Mouse (Mus musculus): Measurements from ENCODE around the gene Mfsd14b. TPM values are rescaled to one million over a fixed set of nuclear protein-coding genes. Genes with fewer than 3 reads are reported as not detected.

Mfsd14b gene
- total RNA-seq (2021): 10 to 100 TPM; 44.6 to 47.3 TPM

DNA sequence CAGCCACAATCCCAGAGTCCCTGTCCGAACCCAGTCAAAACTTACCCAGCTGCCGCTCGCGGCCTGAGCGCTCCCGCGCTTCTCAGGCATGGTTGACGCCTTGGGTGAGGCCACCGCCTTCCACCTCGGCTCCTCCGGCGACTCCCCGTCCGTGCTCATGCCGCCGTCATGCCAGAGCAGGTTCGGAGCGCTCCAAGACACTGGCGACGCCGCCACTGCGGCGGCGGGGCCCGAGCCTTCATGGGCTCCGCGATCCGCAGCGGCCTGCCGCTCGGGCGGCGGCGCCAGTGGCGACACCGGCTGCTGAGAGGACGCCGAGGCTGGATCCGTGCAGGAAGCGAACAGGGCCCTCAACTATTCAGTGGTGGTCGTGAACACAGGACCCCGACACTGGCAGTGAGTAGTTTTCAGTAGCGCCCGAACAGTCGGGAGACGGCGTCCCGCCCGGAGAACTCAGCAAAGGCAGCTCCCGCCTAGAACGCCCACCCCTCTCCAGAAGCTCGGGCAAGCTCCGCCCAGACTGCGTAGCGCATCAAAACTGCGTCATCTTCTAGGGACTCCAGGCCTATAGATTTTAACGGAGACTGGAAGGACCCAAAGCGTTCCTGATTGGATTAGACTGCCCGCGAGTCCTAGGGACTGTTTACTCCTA lies at the start of gene Mfsd14b:
Mfsd14b (minus strand) TSS at position 517 of the 652 bp plus-strand sequence.
- peak; percentile 94 to 95 for DNase-seq

GRCm38 (mm10) chr13:65149940-65150339 lies 37.2 kb upstream of the Mfsd14b start, which contains the start of gene Olfr466:
Gene Olfr466 (plus strand): TSS chr13:65150240.
- DNase-seq: no peak

- no peak for DNase-seq
Observed at GRCm38 (mm10) chr13:65137789-65138188, 25.0 kb upstream of the Mfsd14b start, which contains the start of gene Olfr465-ps1. Gene Olfr465-ps1 (plus strand): TSS chr13:65138089.

DNA sequence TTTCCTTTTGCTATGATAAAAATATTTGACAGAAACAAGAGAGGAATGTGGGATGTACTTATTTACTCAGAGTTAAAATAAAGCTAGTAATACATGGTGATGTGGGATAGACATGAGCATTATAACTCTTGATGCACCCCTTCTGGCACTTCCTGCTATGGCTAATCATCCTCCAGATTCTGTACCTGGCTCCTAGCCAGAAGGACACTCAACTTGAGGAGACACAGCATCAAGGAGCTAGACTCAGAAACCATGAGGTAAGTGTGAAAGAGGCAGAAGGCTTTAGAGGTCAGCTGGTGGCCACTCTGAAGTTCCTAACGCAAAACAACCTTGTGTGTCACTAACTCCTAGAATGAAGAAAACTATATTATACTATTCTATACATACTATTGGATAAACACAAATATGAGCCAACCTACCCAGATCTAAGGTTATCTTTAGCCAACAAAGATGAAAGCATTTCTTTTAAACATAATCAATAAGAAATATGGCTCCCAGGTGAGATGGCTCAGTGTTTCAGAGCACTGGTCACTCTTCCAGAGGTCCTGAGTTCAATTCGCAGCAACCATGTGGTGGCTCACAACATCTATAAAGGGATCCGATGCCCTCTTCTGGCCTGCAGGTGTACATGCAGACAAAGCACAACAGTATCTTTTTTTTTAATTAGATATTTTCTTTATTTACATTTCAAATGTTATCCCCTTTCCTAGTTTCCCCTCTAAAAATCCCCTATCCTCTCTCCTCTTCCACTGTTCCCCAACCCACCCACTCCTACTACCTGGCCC lies 14.5 kb upstream of the Mfsd14b start:
- no peak for DNase-seq

DNA sequence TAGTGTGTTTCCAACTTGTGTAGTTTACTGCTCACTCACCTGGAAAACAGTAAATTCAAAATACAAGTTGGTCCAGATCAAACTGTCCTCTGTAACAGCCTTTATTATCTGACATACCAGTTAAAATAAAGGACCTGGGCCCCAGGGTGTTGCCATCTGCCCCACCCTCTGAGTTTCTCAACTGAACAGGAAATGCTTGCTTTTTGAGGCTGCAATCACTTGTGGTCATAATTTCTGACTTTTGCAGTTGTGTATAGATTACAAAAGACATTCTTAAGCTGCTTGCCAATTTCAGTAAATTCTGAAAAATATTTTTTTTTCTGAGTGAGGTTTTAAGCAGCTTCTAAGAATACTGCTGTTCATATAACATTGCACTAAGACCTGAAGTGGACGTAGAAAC lies 9.3 kb upstream of the Mfsd14b start:
- DNase-seq: no peak

GRCm38 (mm10) chr13:65120984-65121383 lies 8.2 kb upstream of the Mfsd14b start:
- no peak for DNase-seq

- DNase-seq: no peak
Observed at GRCm38 (mm10) chr13:65113239-65113638, 464 bp upstream of the Mfsd14b start.

- DNase-seq: no peak
Observed at GRCm38 (mm10) chr13:65111961-65112360, 814 bp downstream of the Mfsd14b start.

- no peak for DNase-seq
Observed at GRCm38 (mm10) chr13:65101232-65101631, 11.5 kb downstream of the Mfsd14b start.

DNA sequence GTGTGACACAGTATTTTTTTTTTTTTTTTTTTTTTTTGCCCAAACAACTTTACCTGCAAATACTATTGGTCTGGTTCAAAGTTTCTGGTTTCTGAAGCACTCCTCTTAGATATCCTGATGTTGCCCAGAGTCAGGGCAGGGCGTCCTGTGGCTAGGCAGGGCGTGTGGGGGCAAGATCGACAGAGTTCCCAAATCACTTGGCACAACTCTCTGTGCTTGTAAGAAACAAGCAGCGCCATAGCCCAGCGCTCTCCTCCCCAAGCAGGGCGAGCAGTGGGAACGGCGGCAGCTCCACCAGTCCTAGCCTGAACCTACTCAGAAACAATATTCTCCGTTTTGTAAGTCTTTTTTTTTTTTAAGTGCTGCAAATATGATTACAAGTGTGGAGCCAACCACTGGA lies 12.1 kb downstream of the Mfsd14b start:
- DNase-seq: no peak

GRCm38 (mm10) chr13:65097018-65097417 lies 15.8 kb downstream of the Mfsd14b start:
- no peak for DNase-seq

- DNase-seq: no peak
Observed at GRCm38 (mm10) chr13:65095923-65096322, 16.9 kb downstream of the Mfsd14b start.

DNA sequence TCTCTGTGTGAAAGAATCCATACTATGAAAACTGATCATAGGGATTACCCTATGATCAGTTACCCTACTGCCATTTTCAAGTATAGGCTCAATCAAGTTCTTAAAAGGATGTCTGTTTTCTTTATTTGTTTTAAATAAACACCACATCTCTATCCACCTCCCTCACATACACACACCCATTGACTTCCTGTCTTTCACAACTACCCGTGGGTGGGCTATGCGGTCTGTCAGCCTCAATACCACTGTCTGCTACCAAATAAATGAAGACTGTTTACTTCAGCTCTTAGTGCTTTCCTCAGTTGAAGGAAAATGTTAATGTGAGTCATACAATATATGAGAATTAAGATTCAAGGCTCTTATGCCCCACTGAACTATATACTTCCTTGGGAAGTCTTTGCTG lies 42.8 kb downstream of the Mfsd14b start:
- DNase-seq: no peak

- DNase-seq: no peak
Observed at GRCm38 (mm10) chr13:65052660-65053059, 60.1 kb downstream of the Mfsd14b start, which contains the start of gene Prss47. Gene Prss47 (minus strand): TSS chr13:65052760.

GRCm38 (mm10) chr13:65035057-65035456 lies 77.7 kb downstream of the Mfsd14b start:
- DNase-seq: no peak

DNA sequence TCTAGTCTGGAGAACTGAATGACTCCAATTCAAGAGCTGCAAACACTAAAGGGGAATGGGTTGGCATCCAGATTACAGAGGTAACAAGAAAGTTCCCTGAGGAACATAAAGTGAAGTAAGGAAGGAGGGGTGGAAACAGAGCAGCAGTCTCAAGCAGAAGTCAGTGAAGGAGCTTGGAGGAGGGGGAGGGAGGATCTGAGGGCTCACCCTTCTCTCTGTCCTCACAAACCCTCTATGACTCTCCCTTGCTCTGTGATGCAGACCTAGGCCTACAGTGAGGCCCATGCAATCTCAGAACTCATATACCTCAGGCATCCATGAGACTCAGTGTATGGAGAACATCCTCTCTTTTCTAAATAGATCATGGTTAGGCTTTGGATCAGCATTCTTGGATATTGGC lies 80.0 kb downstream of the Mfsd14b start, which contains the start of gene Spata31d1c:
Spata31d1c (plus strand) TSS at position 301 of the 400 bp plus-strand sequence.
- no peak for DNase-seq

Other genes with a start within 250 kb of the Mfsd14b start
- gene Cntnap3, start 209.0 kb downstream of the Mfsd14b start, total RNA-seq (2021): 1 to 10 TPM; 2.0 to 2.7 TPM
- gene Spata31, start 195.6 kb downstream of the Mfsd14b start, total RNA-seq (2021): not detected
- not detected for gene Spata31d1c, start 79.9 kb downstream of the Mfsd14b start, total RNA-seq (2021)
- gene Prss47, start 60.2 kb downstream of the Mfsd14b start, total RNA-seq (2021): not detected
- gene Olfr465-ps1, start 25.1 kb upstream of the Mfsd14b start, total RNA-seq (2021): not detected
- not detected for gene Olfr466, start 37.3 kb upstream of the Mfsd14b start, total RNA-seq (2021)
- gene Nlrp4f, start 93.0 kb upstream of the Mfsd14b start, total RNA-seq (2021): not detected
- gene Gm10775, start 146.6 kb upstream of the Mfsd14b start, total RNA-seq (2021): under 1 TPM in 1 of 2 experiments, not detected in 1; 0.30 TPM
- gene Zfp369, start 165.8 kb upstream of the Mfsd14b start, total RNA-seq (2021): 10 to 100 TPM; 71.2 to 82.8 TPM

All from layer of hippocampus, postnatal 36 days (tissue).